Mouse (Mus musculus) brain, embryonic 14.5 days (tissue): ENCODE measurements around the gene Eno4.

Source experiments
- CTCF ChIP-seq: fragments of 200-500 bp; IDR thresholded peaks from 2 replicates; pipeline ENCODE4 v1.5.1; 2012; ENCODE audit warnings: inconsistent platforms, mild to moderate bottlenecking, moderate library complexity, borderline replicate concordance; ENCODE audit not compliant: insufficient read depth, insufficient read length; ENCODE audit errors: extremely low read depth
- POLR2A ChIP-seq: fragments of 200-500 bp; IDR thresholded peaks from 2 replicates; pipeline ENCODE4 v1.6.1; 2012; ENCODE audit warnings: mild to moderate bottlenecking, inconsistent platforms, borderline replicate concordance; ENCODE audit not compliant: poor library complexity, insufficient read depth, insufficient read length, severe bottlenecking; ENCODE audit errors: extremely low read depth

DNA sequence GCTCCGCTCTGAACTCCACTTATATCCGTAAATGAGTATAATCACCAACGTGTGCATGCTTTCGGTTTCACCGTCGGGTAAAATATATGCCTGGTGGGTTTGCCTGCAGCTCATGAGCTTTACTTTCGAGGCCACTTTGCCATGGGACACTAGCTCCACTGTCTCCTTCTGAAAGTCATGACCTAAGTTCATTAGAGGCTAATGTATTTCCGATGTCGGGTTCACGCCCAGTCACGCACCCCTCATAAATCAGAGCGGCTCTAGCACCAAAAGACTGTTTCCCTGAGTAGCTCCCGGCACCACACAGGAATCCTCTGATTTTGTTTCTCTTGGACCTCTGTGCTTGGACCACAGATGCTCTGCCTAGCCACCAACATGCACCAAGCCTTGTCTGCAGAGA lies 27.6 kb downstream of the Eno4 start:
- TF ChIP-seq CTCF (no peak), POLR2A (no peak)
